In the genomic region with DNA sequence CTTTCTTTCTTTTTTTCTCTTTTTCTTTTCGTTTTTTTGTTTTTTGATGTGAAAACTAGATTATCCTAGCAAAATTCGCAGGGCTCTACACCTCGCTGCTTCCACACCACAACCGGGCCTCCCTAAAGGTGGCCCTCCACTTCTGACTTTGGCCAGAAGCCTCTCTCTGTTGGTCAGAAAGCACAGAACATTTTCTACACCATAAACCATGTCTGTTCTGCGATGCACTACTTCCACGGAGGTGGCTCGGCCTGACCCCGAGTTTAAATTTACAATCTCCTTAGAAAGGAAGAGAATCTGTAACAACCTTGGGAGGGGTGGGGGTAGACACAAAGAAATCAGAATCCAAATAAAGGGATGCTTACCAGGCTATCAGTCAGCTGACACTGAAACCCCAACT, we compare ENCODE assay signal across 22 mouse cellular contexts.
A peak's percentile ranks its signal among the peaks of the same experiment; 100 is the strongest.
DNase-seq lines count a peak whose midpoint lies in the region; ATAC-seq lines count a peak whose summit lies in the region.
"Had no signal": no experiment of that assay in that cellular context is flagged by ENCODE, and none has a peak within 500 bp of the region (broad histone marks: within the 10 kb centered on the region; RNA-seq: fewer than 3 reads in every experiment).

No protein-coding gene starts in this region.

- ATAC-seq in heart, embryonic 15.5 days (replicated peaks; ENCODE audit: insufficient number of reproducible peaks, insufficient read depth, low FRiP score, low read depth) = no peak
- ATAC-seq in kidney, embryonic 15.5 days (replicated peaks; ENCODE audit: low FRiP score) = peak; percentile 78
- no peak for ATAC-seq in neural tube, embryonic 13.5 days (ENCODE audit: low read depth)
- ATAC-seq in neural tube, embryonic 15.5 days (ENCODE audit: low FRiP score) = no peak
- ATAC-seq: inflammation-experienced regulatory T-cells, adult 6 months; liver, embryonic 12.5 days; liver, postnatal 0 days; midbrain, embryonic 16.5 days had no signal

- no peaks in the 10 kb centered on the region for H3K9me3 ChIP-seq in heart, embryonic 15.5 days (replicated peaks)
- no peaks in the 10 kb centered on the region for H3K9me3 ChIP-seq in kidney, embryonic 15.5 days (replicated peaks)
- no peaks in the 10 kb centered on the region for H3K9me3 ChIP-seq in neural tube, embryonic 13.5 days
- H3K9me3 ChIP-seq in neural tube, embryonic 15.5 days (replicated peaks) = no peaks in the 10 kb centered on the region
- H3K9me3 ChIP-seq: hindbrain, embryonic 10.5 days; hindbrain, embryonic 15.5 days; liver, embryonic 12.5 days; neural tube, embryonic 12.5 days had no signal

- peaks cover 71% of the 10 kb centered on the region for H3K4me1 ChIP-seq in heart, embryonic 15.5 days (replicated peaks)
- peaks cover 64% of the 10 kb centered on the region for H3K4me1 ChIP-seq in kidney, embryonic 15.5 days
- peaks cover 33% of the 10 kb centered on the region for H3K4me1 ChIP-seq in neural tube, embryonic 13.5 days (replicated peaks)
- H3K4me1 ChIP-seq in neural tube, embryonic 15.5 days = peaks cover 22% of the 10 kb centered on the region

- WGBS in heart, embryonic 15.5 days = 71% methylated on average over 8 of the region's 8 CpGs
- WGBS in kidney, embryonic 15.5 days = 21% methylated on average over 8 of the region's 8 CpGs
- WGBS in neural tube, embryonic 13.5 days = 31% methylated on average over 8 of the region's 8 CpGs
- 44% methylated on average over 8 of the region's 8 CpGs for WGBS in neural tube, embryonic 15.5 days

- H3K27ac ChIP-seq in heart, embryonic 15.5 days = peak overlapping the region; percentile 60; the same call in 1 of the 2 replicates
- H3K27ac ChIP-seq in kidney, embryonic 15.5 days = peak overlapping the region; percentile 42
- no peak overlapping the region for H3K27ac ChIP-seq in neural tube, embryonic 13.5 days (replicated peaks)
- no peak overlapping the region for H3K27ac ChIP-seq in neural tube, embryonic 15.5 days (replicated peaks)
- H3K27ac ChIP-seq: hindbrain, embryonic 15.5 days; liver, embryonic 12.5 days; neural tube, embryonic 12.5 days had no signal

- peak; percentile 31 for DNase-seq in heart, adult 11 months
- DNase-seq in heart, postnatal 4 days = no peak
- DNase-seq in heart, adult 8-10 months (ENCODE audit: low spot score) = no peak
- no peak for DNase-seq in kidney, postnatal 36 days
- DNase-seq: cerebellum, adult 11-12 months; kidney, postnatal 10 days; liver, postnatal 0 days; lung, postnatal 36 days; thymus, adult 2 months; thymus, postnatal 36 days had no signal

- H3K9ac ChIP-seq in heart, embryonic 15.5 days = no peak overlapping the region
- no peak overlapping the region for H3K9ac ChIP-seq in kidney, embryonic 15.5 days
- H3K9ac ChIP-seq in neural tube, embryonic 13.5 days = 0 out of 2 replicates have a peak overlapping the region, but pooled peaks have one; percentile 6
- H3K9ac ChIP-seq in neural tube, embryonic 15.5 days (replicated peaks) = no peak overlapping the region
- H3K9ac ChIP-seq: hindbrain, embryonic 15.5 days; liver, embryonic 12.5 days; liver, postnatal 0 days; neural tube, embryonic 12.5 days had no signal

- H3K4me2 ChIP-seq in heart, embryonic 15.5 days = no peak overlapping the region
- no peak overlapping the region for H3K4me2 ChIP-seq in kidney, embryonic 15.5 days
- H3K4me2 ChIP-seq in neural tube, embryonic 13.5 days = no peak overlapping the region
- H3K4me2 ChIP-seq in neural tube, embryonic 15.5 days = no peak overlapping the region
- H3K4me2 ChIP-seq: hindbrain, embryonic 15.5 days; liver, embryonic 12.5 days; midbrain, embryonic 11.5 days; neural tube, embryonic 12.5 days had no signal

- no peaks in the 10 kb centered on the region for H3K27me3 ChIP-seq in heart, embryonic 15.5 days
- H3K27me3 ChIP-seq in kidney, embryonic 15.5 days = no peaks in the 10 kb centered on the region
- no peaks in the 10 kb centered on the region for H3K27me3 ChIP-seq in neural tube, embryonic 13.5 days
- no peaks in the 10 kb centered on the region for H3K27me3 ChIP-seq in neural tube, embryonic 15.5 days (replicated peaks)
- H3K27me3 ChIP-seq: hindbrain, embryonic 15.5 days; liver, embryonic 12.5 days; neural tube, embryonic 12.5 days had no signal

- no peaks in the 10 kb centered on the region for H3K36me3 ChIP-seq in heart, embryonic 15.5 days
- H3K36me3 ChIP-seq in kidney, embryonic 15.5 days = no peaks in the 10 kb centered on the region
- H3K36me3 ChIP-seq in neural tube, embryonic 13.5 days = no peaks in the 10 kb centered on the region
- no peaks in the 10 kb centered on the region for H3K36me3 ChIP-seq in neural tube, embryonic 15.5 days
- H3K36me3 ChIP-seq: hindbrain, embryonic 10.5 days; hindbrain, embryonic 15.5 days; liver, embryonic 12.5 days; neural tube, embryonic 12.5 days had no signal

- no peak overlapping the region for H3K4me3 ChIP-seq in heart, embryonic 15.5 days
- H3K4me3 ChIP-seq in kidney, embryonic 15.5 days (replicated peaks) = no peak overlapping the region
- no peak overlapping the region for H3K4me3 ChIP-seq in neural tube, embryonic 13.5 days
- H3K4me3 ChIP-seq in neural tube, embryonic 15.5 days (replicated peaks) = no peak overlapping the region
- H3K4me3 ChIP-seq: erythroblast, embryonic 14.5 days; hindbrain, embryonic 10.5 days; hindbrain, embryonic 15.5 days; liver, embryonic 12.5 days; neural tube, embryonic 12.5 days had no signal

Comparison
In these comparisons a context has a peak if more than half of its experiments do, and no peak if none do; other contexts are left out.
1. H3K27ac ChIP-seq: peak in heart, embryonic 15.5 days (single experiment) and kidney, embryonic 15.5 days (single experiment); none in neural tube, embryonic 13.5 days (single experiment) and neural tube, embryonic 15.5 days (single experiment).